Mouse (Mus musculus) fat pad, adult 2 months (tissue): ENCODE measurements around the gene Hilpda.

Experiments used
- DNase-seq: peaks from one replicate; pipeline ENCODE4 v3.0.0-alpha.2; 2011; ENCODE audit warnings: low read depth, low spot score; ENCODE audit errors: extremely low read depth

Gene Hilpda

GRCm38 (mm10) chr6:29270961-29271360 is 1.3 kb upstream of the Hilpda start:
- no peak for DNase-seq

- DNase-seq = no peak
Measured at GRCm38 (mm10) chr6:29276746-29277145, 4.5 kb downstream of the Hilpda start.

GRCm38 (mm10) chr6:29278513-29279267 is 6.4 kb downstream of the Hilpda start:
- DNase-seq = no peak

- DNase-seq = no peak
Measured at GRCm38 (mm10) chr6:29279293-29279692, 7.0 kb downstream of the Hilpda start, which contains the start of gene Fam71f2. Fam71f2 (plus strand) TSS chr6:29279593.

GRCm38 (mm10) chr6:29280671-29281070 is 8.4 kb downstream of the Hilpda start:
- no peak for DNase-seq

- no peak for DNase-seq
Measured at GRCm38 (mm10) chr6:29286870-29287269, 14.6 kb downstream of the Hilpda start.

- no peak for DNase-seq
Measured at GRCm38 (mm10) chr6:29287481-29287880, 15.2 kb downstream of the Hilpda start.

GRCm38 (mm10) chr6:29287944-29288343 is 15.7 kb downstream of the Hilpda start:
- DNase-seq = no peak

- DNase-seq = no peak
Measured at GRCm38 (mm10) chr6:29288651-29289050, 16.4 kb downstream of the Hilpda start.

GRCm38 (mm10) chr6:29299112-29299511 is 26.8 kb downstream of the Hilpda start:
- no peak for DNase-seq

GRCm38 (mm10) chr6:29303251-29303650 is 31.0 kb downstream of the Hilpda start:
- no peak for DNase-seq

- DNase-seq = no peak
Measured at GRCm38 (mm10) chr6:29303726-29304125, 31.4 kb downstream of the Hilpda start.

GRCm38 (mm10) chr6:29305462-29305861 is 33.2 kb downstream of the Hilpda start:
- DNase-seq = no peak

- no peak for DNase-seq
Measured at GRCm38 (mm10) chr6:29308846-29309605, 36.7 kb downstream of the Hilpda start.

- no peak for DNase-seq
Measured at GRCm38 (mm10) chr6:29313690-29314202, 41.5 kb downstream of the Hilpda start.

GRCm38 (mm10) chr6:29317286-29317685 is 45.0 kb downstream of the Hilpda start:
- DNase-seq = no peak

GRCm38 (mm10) chr6:29317941-29318340 is 45.7 kb downstream of the Hilpda start:
- no peak for DNase-seq

GRCm38 (mm10) chr6:29318879-29319278 is 46.6 kb downstream of the Hilpda start, which contains the start of gene Fam71f1:
Fam71f1 (plus strand) TSS chr6:29319140.
- no peak for DNase-seq

GRCm38 (mm10) chr6:29321586-29321985 is 49.3 kb downstream of the Hilpda start:
- no peak for DNase-seq

- no peak for DNase-seq
Measured at GRCm38 (mm10) chr6:29322147-29322546, 49.9 kb downstream of the Hilpda start.

GRCm38 (mm10) chr6:29322735-29323134 is 50.4 kb downstream of the Hilpda start:
- DNase-seq = no peak
